Mouse (Mus musculus) adrenal gland, adult 18-20 months (tissue): ENCODE results near the gene Ms4a1. TPM values are rescaled to one million over a fixed set of nuclear protein-coding genes. Genes with fewer than 3 reads are reported as not detected.
"Not testable (repeated sequence)": the region's sequence is repeated elsewhere in the genome, so short reads cannot be mapped to it uniquely, and the experiment has no call there.

Source experiments
- DNase-seq, 2 experiments: peaks; one replicate each; pipeline ENCODE4 v3.0.0; 2021 to 2022; ENCODE audit warnings: low spot score in 2 of 2
- long read RNA-seq, 2 experiments: library from polyadenylated mRNA; stranded (forward); transcript quantifications; one replicate each; pipeline ENCODE4 v2.0.0; 2021
- total RNA-seq, 2 experiments: library from RNA; stranded (reverse); gene quantifications; 1 replicate in 1 of 2; 2 replicates in 1 of 2; pipeline ENCODE4 v1.2.3; 2021

Ms4a1 gene
- under 1 TPM; 0.29 to 0.30 TPM for total RNA-seq
- long read RNA-seq, experiment 1: 0 reads
- long read RNA-seq, experiment 2: 0 reads

DNA sequence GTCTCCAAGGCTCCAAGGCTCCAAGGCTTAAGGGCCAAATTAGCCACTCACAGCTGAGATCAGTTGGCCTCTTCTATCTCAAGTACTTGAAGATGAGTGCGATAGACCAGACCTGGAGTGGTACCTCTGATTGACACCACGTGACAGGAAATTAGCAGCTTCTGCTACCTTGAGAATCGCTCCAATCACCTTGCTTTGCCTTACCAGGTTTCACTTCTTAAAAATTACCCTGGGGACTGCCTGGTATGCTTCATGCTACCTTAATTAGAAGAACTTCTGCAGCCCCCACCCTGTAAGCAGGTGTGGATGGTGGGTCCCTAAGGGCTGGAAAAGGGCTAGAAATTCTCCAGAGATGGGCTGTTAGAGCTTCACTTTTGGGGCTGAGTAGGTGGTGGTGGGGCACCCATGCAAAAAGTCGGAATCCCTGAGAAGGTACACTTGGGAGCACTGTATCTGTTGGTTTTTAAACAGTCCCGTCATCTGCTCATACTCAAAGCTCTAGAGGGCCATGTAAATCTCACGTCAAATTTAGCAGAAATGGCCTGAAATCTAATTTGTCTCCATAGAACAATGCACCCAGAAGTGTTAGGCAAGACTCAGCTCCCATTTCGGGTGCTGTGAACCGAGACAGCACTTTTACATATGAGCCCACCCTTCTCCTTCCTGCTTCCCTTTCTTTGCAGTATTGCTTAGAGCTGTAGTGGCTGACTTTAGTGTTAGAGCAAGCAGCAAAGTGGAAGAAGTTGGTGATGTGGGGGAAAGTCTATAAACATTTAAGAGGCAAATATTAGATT, at the start of gene Ms4a1:
TSS of gene Ms4a1 (minus strand) at position 190 of the 794 bp plus-strand sequence.
- DNase-seq: no peak

DNA sequence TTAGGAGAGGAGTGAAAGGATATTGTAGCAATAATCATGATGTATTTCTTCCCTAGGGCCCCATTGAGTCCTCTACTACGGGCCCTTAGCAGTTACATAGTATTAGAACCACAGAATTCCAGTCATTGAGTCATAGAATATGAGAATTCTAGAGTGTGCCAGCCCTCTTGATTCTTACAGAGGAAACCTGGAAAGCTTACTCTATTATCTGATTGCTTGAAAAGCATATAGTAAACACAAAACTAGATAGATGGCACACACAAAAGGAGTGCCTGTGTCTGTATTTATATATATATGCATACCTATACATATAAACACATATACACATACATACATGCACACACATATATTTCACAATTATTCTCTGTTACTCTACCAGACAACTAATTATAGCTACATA, 48.3 kb upstream of the Ms4a1 start, which contains the start of gene Ms4a14:
TSS of gene Ms4a14 (minus strand) at position 101 of the 400 bp plus-strand sequence.
- DNase-seq: no peak

DNA sequence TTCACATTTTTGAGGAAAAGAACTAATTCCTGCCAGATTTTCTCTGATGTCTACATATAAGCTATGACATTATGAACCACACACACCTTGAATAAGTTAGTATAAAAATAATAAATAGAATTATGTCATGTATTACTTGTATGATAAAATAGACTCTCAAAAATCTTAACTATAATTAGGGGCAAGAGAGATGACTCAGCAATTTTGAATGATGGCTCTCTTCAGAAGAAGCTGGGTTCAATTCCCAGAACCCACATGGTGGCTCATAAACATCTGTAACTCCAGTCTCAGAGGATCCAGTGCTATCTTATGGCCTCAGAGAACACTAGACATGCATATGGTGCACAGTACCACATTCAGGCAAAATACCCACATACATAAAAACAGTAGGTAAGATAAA, 42.8 kb upstream of the Ms4a1 start:
- DNase-seq: no peak

DNA sequence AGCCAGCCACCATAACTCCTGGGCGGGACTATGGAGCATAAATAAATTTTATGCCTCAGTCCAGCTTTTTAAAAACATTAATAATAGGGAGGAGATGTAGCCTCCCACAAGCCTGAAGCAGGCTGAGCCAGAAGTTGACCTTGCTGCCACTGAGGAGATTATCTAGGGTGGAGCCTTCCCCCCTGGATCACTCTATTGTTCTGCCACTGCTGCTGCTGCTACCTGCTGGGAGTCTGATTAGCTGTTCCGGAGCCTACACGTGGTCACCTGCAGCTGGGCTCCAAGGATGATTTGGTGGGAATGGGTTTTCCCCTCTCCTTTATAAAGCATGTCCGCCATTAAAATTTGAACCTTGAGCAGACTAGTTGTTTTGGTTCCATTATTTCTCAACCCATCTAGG, 33.5 kb upstream of the Ms4a1 start:
- not testable (repeated sequence) for DNase-seq

DNA sequence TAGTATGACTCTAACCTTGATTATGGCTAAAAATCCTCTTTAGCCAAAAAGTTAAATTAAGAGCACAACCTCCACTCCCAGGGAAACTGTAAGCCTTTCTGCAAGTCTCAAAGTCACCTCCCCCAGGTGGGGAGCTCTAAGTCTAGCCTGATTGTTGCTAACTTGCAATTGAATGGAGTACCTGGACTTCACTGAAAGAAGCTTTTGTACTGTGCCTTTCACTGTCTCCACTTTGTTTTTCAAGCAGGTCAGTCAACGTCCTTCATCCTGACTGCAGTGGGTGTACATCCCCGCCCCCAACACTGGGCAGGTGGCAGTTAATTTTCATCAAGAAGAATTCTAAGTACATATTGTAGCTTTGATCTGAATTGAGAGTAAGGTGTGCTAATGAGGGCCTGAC, 32.9 kb upstream of the Ms4a1 start:
- DNase-seq: no peak

DNA sequence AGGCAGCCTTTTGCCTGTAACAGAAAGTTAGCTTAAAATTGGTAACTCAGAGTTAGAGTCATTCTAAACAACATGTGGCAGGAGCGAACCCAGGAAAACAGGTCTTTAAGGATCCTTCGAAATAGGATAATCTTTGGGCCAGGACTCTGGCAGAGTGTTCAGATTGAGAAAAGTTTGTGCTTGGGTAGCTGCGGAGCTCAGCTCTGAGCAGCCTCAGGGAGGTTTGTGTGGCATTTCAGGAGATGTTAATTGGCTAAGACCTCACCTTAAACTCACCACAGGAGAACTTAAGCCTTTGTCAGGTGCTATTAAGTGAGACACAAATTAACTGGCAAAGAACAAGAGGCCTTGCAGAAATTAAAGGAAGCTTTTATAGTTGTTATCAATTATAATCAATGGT, 27.6 kb upstream of the Ms4a1 start:
- DNase-seq: not testable (repeated sequence)

DNA sequence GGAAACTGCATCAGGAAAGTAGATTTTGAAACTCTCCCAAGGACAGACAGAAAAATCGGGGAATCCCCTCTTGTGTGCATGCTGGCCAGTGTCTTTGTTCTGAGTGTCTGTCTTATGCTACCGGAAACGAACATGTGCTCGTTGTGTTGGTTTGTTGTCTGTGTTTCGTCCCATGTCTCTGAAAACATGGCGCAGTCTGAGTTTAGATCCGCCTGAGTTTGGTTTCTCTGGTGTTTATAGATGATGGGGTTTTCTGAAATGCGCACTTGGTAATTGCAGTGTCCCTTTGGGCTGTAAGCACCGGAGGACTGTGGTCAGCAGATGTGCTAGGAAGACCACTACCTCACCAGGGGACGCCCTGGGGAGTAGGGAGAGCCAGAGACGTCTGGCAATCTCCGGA, 26.9 kb upstream of the Ms4a1 start:
- peak in 1 of 2 experiments; percentile 5 for DNase-seq

DNA sequence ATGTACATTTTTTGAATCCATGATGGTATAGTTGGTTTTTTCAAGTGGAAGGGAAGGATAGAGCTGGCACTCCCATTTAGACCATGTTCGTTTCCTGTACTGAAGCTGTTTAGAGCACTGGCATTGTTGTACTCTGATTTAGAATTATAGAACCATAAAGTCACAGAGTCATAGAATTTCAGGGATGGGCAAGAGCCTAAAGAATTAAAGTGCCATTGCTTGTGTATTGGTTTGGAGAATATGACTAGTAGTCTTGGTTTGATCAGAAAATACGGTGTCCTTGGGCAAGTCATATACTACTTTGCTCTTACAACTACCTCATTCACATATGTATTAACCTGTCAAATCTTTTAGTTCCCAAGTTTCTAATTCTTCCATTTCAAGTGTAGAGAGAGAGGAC, 17.7 kb upstream of the Ms4a1 start, which contains the start of gene Ms4a5:
TSS of gene Ms4a5 (minus strand) at position 101 of the 400 bp plus-strand sequence.
- no peak for DNase-seq

DNA sequence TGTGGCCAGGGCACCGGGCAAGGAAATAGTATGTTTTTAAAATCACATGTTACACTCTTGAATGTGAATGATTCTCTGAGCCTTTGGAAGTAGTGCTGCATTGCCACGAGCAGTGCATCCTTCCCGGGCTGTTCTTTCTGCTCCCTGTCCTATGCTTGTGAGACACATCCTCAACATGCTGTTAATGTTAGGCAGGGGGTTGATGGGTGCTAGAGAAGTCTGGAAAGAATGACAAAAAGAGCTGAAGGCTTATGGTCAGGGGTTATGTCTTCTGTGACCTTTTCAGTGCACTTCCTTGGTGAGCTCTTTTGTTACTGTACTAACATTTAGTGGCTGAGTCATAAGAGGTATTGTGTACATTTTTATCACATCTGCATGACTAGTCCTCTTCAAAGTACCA, 14.2 kb upstream of the Ms4a1 start:
- DNase-seq: no peak

DNA sequence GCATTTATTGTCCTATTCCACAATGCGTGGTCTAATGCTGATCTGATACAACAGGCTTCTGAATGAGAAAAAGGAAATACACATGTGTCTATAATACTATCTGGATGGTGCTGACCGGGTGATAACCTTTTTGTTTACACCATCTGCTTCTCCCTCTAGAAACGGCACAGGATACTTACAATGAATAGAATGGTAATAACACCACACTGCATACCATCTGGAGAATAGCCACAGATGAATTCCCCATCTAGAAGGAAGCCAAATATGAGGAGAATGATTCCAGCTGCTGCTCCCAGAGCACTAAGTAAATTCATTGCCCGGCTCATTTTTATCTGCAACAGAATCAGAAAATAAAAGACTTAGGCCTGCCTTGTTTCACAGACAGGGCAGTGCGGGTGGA, 10.4 kb upstream of the Ms4a1 start:
- DNase-seq: no peak

DNA sequence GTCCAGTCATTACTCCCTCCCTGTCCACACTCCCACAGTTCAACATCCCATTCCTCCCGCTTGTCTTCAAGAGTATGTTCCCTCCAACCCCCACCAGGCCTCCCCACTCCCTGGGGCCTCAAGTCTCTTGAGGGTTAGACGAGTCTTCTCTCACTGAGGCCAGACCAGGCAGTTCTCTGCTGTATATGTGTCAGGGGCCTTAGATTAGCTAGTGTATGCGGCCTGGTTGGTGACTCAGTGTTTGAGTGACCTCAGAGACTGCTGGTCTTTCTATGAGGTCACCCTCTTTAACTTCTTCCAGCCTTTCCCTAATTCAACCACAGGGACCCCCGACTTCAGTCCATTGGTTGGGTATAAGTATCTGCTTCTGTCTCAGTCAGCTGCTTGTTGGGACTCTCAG, 915 bp upstream of the Ms4a1 start:
- no peak for DNase-seq

DNA sequence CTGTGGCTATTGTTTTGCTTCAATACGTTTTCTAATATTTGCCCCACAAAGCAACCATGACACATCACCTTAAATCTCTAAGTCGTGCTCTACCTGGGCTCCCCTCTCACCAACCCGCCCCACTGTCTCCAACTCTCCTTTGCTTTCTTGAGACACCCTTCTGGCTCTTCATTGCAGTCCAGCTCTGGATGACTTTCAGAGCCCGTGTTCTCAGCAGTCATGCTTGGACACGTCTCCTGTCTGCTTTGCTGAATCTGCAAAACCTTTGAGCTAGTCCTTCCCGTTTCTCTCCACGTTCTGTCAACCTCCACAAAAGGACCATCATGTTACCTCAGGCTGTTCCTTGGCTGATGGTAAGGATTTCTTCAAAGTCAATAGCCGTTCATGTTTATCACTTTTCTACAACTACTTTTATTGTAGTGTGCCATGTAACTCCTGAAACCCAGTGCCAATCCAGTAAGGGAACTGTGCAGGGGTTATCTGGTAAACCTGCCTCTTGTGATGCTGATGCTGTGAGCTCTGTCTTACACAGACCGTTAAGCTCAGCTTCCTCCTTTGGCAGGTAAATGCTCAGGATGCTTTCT, 1.3 kb downstream of the Ms4a1 start:
- DNase-seq: no peak

DNA sequence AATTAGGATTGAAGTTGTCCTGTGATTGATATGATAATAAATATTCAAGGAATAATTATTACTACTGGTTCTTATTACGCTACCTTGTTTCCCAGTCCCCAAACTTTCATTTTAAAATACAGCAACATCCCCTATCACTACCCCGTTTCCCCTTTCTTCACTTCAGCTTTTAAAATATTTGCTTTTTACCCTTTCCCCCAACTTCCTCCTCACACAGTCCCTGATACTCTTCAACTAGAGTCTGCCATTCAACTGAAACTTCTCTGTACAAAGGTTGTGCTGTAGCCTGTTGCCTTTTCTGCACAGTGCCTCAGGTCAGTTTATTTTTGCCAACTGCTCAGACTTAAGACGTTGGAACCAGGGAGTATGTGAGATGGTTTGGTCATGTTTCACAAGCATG, 2.5 kb downstream of the Ms4a1 start:
- DNase-seq: no peak

DNA sequence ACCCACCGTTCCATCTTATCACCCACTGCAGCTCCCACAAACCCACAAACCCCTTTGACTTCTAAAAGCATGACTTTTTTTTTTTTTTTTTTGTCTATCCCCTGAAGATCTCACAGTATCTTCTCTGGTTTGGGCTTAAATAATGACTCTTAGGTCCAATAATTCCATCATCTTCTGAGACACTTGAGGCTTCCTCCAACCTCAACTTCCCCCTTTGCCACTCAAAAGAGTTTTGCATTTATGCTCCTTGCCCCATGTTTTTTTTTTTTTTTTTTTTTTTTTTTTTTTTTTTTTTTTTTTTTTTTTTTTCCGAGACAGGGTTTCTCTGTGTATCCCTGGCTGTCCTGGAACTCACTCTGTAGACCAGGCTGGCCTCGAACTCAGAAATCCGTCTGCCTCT, 3.1 kb downstream of the Ms4a1 start:
- DNase-seq: not testable (repeated sequence)

DNA sequence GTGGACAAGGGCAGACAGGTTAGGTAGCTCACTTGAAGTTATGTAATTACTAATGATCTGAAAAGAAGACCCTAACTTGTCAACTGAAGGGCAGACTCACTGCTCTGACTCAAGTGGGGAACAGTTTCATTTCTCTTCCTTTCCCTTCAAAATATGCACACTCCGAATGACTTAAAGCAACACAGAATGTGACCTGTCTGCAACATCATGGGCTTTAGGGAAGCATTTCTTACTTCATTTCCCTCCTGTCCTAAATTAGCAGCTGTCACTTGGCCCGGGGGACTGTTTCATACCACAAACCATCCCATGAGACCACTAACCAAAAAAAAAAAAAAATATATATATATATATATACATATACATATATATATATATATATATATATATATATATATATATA, 4.5 kb downstream of the Ms4a1 start:
- no peak for DNase-seq

DNA sequence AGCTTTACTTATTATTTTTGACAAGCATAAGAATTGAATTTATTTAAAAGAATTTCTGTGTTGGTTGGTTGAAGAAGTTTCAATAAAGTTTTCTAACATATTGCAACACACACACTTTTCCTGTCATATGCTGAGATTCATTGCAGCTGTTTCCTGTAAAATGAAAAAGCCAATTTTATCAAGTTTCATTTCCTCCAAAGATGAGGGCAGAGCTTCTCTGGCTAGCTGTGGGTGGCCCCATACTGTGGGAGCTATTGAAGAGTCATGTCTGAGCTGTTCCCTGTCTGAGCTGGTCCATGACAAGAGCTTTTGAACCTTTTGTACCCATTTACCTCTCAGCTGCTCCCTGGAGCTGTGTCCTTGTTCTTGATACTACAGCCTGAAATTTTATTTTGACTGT, 21.8 kb downstream of the Ms4a1 start:
- no peak for DNase-seq

DNA sequence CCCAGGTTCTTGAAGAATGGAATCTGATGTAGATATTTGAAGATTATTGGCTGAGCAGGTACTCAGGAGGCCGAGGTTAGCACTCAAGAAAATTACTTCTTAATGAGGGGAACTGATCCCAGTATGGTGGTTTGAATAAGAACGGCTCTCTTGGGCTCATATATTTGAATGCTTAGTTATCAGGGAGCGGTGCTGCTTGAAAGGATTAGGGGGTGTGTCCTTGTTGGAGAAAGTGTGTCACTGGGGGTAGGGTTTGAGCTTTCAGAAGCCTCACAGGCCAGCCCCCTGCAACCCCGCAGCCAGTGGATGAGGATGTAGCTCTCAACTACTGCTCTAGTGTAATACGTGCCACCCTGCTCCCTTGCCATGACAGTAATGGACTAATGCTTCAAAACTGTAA, 23.5 kb downstream of the Ms4a1 start:
- DNase-seq: no peak

DNA sequence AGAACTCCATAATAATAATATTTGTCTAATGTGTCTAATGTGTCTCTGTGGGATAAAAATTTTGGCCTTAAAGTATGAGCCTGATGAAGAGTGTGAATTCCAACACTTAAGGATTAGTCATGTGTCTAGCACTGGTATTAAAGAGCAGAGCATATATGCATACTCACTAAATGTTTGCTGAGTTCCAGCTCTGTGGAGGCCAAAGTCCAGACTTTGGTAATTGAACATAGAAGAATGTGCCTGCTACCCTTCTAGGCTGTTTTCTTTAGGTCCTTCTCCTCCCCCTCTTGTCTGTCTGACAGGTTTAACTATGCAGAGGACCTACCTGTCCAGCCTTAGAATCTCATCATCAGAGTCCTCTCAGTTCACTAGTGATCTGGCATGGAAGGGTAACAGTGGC, 30.2 kb downstream of the Ms4a1 start:
- no peak for DNase-seq

DNA sequence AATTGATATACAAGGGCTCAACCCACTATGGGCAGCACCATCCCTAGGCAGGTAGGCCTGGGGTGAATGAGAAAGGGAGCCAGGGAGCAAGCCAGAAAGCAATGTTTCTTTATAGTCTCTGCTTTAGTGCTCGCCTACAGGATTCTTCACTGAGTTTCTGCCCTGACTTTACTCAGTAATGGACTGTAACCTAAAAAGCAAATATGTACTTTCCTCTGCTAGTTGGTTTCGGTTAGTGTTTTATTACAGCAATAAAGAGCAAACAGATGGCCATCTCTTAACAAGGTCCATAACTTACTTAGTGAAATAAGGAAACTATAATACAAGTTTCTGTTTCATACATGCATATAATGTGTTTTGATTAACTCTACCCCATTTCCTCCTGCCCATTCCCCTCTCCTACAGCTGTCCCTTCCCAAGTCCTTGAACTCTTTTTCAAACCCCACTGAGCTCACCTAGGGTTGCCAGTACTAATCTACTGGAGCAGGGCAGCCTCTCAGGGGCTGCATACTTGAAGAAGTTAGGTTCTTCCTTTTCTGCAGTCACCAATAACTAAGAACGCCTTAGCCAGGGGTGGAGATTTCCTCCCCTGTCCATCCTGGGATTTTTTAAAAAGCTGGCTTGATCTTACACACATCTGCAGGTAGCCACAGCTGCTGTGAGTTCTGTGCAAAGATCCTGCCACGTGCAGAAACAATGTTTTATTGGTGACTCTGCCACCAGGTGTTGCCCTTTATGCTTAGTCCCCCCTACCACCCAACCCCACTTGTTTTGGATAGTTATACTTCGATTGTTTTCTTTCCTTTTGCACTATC, 30.9 kb downstream of the Ms4a1 start:
- DNase-seq: no peak

DNA sequence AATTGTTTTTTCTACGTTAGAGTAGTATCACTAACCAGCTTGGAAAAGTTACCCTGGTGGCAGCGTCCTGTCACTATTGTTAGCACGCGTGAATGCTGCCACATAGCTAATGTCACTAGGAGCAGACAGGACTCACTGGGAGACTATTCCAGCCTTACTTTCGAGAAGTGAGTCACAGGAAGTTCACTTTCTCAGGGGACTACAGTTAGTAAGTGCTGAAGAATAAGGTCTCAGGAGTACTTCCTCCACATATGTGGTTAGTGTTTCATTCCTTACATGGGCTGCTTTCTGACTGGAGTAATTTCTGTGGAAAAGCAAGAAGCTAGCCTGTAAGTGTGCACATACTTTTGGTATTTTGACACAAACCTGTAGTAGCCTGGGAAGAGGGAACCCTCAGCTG, 31.8 kb downstream of the Ms4a1 start:
- DNase-seq: no peak

DNA sequence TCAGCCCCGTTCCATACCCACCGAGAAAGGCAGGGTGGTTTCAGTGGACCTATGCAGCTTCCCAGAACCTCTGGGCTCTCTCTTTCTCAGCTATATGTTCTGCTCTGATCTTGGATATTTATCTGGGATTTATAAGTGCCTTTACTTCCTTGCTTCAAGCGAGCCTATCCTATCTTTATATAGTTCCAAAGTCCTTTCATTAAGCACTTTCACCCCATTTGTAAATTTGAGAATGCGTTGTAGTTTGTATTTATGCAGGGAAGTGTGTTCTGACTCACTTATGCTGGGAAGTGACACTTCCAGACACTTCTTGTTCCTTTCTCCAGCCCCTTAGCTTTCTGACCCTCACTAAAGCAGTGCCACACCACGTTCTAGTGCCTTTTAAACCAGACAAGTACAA, 33.7 kb downstream of the Ms4a1 start, which contains the start of gene Ms4a12:
TSS of gene Ms4a12 (minus strand) at position 101 of the 400 bp plus-strand sequence.
- no peak for DNase-seq
